Mouse (Mus musculus) testis, postnatal 14 days (tissue): Measurements from ENCODE around the gene Nck2.
"Not testable (repeated sequence)": the region's sequence is repeated elsewhere in the genome, so short reads cannot be mapped to it uniquely, and the experiment has no call there.

ENCODE experiments used
- DNase-seq: peaks from one replicate; pipeline ENCODE4 v3.0.0; 2021; ENCODE audit warnings: low spot score

The Nck2 gene

DNA sequence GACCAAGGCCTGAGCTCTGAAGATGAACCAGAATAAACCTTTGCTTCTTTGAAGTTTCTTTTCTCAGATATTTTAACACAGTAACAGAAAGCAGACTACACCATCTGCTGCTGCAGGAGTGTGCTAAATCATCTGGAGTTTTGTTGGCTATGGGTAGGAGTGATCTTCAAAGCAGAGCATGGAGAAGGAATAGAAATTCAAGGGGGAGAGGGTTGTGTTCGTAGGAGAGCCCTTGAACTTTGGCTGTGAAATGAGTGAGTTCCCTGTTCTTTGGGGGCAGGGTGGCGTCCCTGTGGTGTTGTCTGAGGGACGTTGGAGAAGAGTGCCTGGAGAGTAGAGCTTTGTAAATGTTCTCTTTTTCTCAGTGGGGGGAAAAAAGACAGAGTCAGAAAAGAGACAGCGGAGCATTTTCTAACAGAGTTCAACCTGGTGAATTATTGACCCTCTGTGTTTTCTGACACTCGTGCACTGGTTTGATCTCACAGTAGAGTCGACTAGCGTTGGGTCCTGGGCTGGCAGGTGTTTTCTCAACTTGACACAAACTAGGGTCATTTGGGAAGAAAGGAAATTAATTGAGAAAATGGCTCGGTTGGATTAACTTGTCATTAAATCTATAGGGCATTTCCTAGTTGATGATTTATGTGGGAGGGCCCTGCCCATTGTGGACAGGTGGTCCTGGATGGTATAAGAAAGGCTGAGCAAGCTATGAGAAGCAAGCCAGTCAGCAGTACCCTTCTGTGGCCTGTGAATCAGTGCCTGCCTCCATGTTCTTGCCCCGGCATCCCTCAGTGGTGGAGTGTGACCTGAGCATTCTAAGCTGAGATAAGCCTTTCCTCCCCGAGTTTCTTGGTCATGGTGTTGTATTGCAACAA is 57.8 kb downstream of the Nck2 start:
- DNase-seq: no peak

DNA sequence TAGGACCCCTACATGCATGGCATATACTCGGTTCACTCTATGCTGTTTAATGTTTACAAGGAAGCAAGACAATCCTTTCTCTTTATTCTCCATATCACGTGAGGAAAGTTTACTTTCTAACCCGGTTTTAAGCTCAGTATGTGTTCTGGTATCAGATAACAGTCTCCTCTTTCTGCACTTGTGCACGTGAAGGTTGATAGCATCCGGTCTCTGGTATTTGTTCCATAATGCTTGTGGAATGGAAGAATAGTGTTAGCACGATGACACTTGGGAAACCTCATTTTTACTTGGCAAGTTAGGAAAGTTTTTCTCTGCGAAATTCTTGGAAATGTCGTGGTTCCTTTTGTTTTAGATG is 58.4 kb downstream of the Nck2 start:
- no peak for DNase-seq

DNA sequence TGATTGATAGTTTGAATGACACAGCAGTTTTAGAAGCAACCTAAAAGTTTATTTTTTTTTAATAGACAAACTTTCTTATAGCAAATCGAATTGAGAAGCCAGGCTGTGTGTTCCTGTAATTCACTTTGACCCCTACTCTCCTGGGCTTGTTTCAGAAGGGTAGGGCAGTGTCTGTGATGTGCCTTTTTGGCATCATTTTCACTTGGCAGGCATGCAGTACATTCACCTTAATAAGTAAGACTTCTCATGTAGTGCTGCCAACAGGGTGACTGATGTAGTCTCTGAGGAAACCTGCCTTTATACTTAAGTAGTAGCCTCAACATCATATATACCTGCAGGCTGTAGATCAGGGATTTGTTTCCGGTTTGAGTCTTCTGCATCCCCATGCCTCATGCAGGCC is 58.9 kb downstream of the Nck2 start:
- no peak for DNase-seq

DNA sequence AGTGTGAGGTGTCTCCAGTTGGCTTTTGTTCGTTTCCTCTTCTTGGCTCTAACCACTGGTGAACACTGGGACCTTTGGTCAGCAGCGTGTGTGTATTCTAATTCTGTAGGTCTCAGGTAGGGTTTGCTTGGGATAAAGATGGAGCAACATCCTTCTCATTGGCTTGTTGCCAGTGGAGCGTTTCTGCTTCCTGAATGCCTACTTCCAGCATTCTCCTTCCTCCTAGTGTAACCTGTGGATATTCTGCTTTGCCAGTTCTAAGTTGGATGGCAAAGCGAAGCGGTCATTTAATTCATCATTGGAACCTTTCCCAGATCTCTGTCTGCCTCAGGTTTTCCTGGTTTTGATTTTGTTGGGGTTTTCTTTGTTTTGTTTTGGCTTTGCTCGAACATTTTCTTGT is 59.3 kb downstream of the Nck2 start:
- no peak for DNase-seq

DNA sequence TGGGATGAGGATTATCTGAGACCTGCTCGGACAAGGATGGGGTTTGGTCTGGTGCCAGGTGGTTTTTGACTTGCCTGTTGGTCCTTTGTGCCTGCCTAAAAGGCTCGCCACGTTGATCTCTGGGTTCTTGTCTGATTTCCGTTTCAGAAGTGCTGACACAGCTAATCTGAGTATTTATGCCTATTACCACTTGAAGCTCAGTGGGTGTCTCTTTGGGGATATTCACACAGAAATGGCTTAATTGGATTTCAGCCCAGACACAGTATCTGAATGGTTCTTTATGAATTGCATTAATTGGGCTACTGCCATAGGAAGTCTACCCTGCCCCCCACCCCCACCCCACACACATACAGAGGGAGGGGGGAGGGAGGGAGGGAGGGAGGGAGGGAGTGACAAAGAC is 59.9 kb downstream of the Nck2 start:
- DNase-seq: no peak

DNA sequence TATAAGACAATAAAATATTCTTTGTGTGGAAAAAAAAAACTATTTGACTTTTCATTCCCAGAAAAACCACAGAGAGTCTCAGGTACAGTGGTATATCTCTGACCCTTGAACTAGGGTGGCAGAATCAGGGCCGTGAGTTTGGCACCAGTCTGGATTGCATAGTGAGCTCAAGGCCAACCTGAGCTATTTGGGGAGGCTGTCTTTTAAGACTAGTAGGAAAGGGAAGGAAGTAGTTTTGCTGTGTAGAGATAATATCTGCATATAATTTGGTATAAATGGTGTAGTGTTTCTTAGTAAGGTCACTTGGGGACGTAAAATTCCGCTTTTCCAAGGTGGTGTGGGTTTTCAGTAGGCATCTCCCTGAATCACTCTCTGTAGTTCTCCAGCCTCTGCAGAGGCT is 62.3 kb downstream of the Nck2 start:
- DNase-seq: no peak

DNA sequence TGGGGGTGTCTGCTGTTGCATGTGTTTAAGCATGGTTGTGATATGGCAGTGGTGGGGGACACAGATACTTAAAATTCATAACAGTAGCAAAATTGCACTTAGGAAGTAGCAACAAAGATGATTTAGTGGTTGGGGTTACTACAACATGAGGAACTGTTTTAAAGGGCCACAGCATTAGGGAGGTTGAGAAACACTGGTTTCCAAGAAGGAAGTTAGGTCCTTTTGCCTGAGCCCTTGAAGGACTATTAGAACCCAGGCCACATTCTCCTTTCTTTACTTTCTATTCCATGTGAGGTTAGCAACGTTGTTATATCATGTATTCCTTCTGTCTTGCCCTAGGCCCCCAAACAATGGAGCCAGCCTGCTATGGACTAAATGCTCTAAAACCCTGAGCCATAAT is 63.4 kb downstream of the Nck2 start:
- DNase-seq: no peak

DNA sequence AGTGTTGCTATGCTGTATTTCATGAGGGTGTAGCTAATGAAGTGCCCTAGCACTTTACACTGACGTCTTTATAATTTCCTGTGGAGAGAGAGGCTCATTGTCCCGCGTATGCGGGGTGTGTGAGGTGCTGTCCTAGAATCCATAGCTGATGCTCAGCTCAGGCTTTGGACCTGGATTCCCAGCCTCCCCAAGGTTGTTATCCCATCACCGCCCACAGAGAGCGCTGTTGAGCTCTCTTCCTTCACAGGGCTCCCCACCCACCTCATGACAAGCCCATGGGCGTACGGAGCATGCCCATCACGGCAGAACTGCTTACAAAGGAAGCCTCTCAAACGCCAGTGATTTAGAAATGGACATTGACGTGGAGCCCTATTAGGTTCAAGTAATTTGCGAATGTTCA is 66.9 kb downstream of the Nck2 start:
- peak; percentile 10 for DNase-seq

DNA sequence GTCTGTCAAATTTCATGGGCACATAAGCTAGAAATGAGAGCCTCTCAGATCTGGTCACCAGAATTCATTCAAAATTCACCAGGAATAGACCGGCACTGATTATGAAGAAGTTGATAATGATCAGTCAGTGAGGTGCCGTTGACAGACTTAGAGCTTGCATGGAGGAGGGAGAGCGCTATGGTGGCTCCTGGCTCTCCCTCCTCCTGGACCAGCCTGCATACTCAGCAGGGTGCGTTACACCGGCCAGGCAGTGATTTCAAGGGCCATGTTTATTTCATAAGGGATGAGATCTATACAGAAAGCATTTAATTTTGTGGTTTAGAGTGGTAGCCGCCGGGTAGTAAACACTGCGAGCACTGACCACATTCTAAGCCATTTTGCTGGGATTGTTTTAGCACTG is 67.3 kb downstream of the Nck2 start:
- DNase-seq: no peak

DNA sequence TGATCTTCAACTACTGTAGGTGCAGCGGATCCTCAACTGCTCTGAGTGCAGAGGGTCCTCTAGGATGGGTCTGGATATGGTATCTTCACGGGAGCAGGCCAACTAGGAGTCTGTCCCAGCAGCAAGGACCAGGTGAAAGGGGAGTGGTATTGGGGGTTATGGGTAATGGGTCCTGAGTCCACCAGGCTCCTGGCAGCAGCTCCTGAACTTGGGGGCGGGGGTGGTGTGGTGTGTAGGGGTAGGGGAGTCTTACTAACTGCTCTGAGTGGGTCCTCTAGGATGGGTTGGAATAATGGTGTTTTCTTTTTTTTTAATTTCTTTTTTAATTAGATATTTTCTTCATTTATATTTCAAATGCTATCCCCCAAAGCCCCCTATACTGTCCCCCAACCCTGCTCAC is 73.0 kb downstream of the Nck2 start:
- DNase-seq: no peak

DNA sequence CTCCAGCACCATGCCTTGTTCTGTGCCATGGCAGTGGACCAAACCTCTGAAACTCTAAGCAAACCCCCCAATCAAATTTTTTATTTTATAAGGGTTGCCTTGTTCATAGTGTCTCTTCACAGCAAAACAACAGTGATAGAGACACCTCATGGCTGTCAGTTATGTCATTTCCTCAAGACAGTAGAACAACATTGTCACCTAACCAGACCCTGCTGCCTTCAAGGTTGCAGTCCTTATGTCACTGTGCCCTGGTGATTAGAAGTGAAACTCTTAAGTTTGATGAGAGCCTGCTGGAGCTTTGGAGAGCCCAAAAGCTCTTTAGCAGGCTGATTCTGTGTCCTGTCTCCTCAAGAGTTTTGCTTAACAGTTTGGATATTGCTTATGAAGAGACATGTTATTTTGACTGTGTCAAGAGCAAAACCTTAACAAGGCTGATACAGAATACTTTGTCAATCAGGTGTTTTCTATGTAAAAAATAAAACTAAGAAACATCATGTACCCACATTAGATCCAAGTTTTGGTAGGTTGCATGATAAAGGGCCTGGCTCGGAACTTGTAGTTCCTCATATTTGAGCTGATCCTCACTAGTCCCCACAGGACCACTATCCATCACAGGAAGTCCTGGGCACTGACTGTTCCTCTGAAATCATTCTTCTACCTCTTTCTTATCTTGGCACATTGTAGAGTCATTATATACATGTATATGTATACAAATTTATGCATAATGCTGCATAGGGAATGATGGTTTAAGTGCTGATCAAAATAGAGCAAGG is 76.0 kb downstream of the Nck2 start:
- DNase-seq: no peak

DNA sequence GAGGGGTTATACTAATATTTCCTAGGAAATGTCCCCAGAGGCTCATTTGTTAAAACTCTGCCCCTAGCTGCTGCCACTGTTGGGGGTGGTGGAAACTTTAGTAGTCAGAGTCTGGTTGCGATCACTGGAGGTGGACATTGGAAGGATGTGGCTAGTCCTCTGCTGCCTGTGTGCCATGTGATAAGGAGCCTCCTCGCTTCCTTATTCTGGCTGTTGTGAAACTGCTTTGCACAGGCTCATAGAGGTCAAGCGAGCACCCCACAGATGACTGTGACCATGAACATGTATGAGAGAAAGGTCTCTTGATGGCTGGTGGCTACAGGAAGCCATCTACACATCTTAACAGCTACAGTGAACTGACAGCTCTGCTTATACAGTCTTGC is 76.6 kb downstream of the Nck2 start:
- DNase-seq: no peak

DNA sequence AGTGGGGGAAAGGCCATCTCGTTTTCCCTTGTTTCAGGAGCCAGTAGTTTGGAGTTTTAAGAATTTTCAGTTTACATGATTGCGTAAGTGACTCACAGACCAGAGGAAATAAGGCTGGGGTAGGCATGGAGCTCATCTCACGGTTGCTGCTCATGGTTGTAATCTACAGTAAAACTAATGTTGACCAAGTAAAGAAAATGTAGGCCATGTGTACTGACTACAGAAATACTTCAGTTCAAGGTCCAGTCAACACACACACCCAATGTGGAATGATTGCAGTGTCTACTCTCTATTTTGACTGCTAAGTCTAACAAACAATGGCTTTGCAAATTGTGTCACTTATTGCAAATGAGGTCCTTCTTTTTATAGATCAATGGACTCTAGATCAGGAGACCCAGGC is 77.1 kb downstream of the Nck2 start:
- no peak for DNase-seq

DNA sequence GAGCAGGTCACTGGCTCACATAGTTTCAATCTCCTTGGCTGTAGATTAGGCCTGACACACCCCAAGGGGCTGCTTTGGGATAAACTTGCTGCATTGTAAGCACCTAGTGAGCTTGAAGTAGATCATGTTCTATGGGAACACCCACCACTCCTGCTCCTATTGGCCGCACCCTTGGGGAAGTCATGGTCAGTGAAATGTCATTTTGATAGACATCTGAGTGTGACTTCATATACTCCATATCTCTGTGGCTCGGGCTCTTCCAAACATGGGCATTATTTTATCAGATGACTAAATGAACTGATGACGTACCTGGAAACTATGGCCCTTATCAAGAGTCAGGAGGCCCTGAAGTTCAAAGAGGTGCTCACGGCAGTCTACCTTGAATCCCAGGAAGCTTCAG is 77.6 kb downstream of the Nck2 start:
- no peak for DNase-seq

DNA sequence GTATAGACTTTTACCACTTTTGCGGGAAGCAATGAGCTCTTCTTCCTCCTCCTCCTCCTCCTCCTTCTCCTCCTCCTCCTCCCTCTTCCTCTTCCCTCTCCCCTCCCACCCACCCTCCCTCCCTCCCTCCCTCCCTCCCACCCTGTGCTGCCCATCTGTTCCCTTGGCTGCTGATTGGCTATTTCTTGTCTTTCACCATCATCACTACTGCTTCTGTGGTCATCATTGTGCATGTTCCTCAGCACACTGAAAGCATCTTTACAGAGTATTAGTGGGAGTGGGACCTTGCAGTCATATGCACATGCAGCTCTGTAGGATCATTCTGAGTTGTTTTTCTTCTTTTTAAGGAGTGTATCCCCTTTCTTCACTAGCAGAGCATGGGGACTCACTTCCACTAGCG is 78.6 kb downstream of the Nck2 start:
- no peak for DNase-seq

DNA sequence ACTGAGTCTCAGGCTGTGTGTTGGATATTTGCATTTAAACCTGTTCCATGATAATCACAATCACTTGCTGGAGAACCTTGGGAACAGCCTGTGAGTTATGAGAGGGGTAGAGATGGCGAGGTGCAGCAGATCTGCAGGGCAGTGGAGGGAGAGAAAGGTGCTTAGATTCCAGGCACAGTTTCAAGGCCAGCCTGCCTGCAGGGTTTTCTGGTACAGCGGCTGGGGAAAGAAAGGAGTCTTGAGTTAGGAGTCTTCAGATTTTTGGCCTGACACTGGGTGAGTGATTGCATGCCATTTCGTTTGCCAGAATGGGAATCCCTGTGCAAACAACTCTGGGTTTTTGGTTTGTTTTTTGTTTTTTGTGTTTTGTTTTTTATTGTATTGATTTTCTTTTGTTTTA is 80.0 kb downstream of the Nck2 start:
- no peak for DNase-seq

DNA sequence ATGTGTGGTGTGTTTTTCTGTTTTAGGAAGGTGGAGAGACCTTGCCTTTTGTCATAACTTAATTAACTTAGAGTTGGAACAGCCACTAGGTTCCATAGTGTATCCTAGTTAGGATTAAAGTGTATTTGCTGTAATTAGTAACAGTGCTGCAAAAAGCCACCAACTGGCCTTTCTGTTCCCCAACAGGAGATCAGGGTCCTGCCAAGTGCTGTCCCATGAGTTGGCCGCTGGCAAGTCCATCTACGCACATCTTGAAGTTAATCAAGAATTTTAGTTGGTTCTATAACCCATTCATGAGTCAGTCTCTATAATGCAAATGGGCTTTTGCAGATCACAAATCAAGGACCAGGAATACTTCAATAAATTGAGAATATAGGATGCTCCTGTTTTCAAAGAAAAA is 83.9 kb downstream of the Nck2 start:
- no peak for DNase-seq

DNA sequence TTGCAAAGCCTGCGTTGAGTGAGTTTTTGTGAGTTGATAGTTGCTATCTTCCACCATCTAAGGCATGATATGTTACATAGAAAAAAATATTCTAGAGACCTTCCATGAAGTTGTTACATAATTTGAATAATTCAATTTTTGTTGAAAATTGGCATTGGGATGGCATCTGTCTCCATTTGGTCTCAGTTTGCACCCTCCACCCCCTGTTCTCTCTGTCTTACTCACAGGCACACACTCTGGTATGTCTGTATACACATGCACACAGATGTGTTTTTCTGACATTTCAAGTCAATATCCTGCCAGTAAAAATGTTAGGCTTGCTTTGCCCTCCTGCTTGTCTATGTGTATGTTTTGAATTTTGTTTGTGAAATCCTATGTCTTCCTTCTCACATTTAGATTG is 84.7 kb downstream of the Nck2 start:
- no peak for DNase-seq

DNA sequence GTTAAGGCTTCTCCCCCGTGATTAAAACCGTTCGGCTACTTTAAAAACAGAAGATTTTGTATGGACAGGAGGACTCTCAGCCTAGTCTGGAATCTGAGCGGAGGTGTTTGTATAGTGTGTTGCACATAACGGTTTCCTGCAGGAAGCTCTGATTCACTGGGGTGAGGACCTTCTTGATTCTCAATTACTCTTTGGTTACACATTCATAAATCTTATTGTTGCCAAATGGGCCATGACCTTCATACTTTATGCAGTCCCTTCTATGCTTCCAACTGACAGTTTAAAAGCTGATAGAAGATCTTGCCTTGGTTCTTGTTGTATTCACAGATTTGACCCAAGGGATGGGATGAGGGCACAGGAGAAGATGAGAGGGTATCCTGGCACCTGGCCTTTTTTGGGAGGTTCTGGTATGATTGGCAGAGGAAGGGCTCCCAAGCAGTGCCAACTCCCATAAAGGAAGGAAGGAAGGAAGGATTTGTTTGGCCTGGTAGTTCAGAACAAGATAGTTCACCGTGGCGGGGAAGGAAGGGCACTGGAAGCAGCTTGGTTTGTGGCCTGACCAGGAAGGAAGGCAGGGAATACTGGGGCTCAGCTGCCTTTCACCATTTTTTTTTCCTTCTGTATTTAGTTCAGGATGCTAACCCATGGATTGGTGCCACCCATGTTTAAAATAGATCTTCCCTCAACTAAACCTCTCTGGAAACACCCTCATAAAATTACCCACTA is 86.1 kb downstream of the Nck2 start:
- no peak for DNase-seq

DNA sequence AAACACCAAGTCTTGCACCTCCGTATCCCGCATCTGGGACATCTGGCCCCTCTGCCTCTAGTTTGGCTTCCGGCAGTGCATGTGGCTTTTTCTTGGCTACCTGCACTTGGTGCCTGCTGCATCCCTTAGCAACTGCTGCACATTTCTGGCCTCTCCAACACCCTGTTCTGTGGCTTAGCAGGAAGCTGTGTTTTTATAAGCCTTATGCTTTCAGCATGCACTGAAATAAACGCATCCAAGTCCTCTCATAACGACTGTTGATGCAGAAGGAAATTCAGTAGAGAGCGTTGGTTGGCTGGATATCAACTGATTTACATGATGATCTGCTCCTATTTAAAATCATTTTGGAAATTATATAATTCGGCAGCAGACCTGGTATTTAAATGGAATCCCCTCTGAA is 86.9 kb downstream of the Nck2 start:
- DNase-seq: no peak

DNA sequence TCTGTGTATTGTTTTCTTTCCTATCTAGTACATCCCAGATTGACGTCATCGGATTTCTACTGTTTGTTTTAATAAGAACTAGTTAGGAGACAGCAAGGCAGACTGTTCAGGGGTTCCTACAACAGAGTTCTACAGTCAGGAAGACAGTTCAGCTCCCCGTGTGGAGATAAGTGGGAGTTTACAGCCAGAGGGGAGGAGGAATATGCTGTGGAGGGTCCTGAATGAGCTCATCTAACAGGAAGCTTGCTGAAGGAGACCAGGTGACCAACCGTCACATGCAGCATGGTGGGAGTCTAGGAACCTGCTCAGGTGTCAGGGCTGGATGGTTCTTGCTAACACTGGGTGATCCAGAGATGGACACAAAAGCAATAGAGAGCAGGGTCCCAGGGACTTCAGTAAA is 87.9 kb downstream of the Nck2 start:
- no peak for DNase-seq

DNA sequence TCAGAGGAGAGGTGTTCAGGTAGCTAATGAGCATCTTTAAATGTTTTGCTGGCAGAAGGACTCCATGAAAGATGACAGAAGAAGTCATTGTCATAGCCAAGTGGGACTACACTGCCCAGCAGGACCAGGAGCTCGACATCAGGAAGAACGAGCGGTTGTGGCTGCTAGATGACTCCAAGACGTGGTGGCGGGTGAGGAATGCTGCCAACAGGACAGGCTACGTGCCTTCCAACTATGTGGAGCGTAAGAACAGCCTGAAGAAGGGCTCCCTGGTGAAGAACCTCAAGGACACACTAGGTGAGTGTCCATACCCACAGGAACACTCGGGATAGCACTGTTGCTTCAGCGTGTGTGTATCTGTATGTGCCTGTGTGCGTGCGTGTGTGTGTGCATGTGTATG is 89.1 kb downstream of the Nck2 start:
- DNase-seq: not testable (repeated sequence)
